13 mouse cellular contexts compared by ENCODE assay signal in the genomic region with DNA sequence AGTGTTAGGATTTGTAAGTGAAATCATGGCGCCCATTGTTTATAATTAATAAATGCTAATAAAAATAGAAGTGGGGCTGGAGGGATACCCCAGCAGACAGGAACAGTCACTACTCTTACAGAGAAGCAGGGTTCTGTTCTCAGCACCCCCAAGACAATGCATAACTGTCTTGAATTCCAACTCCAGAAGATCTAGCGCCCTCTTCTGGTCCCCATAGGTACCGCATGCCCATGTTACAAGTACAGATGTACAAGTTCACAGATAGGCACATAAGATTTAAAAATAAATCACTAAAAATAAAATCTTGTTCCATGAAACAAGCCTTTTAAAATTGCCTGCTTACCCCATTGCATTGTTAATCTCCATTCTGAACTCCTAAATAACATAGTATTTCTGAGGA.
A peak's percentile ranks its signal among the peaks of the same experiment; 100 is the strongest.
DNase-seq lines count a peak whose midpoint lies in the region; ATAC-seq and TF ChIP-seq lines count a peak whose summit lies in the region.
"Had no signal": no experiment of that assay in that cellular context is flagged by ENCODE, and none has a peak within 500 bp of the region (broad histone marks: within the 10 kb centered on the region; RNA-seq: fewer than 3 reads in every experiment).

No protein-coding gene starts in this region.

- H3K27ac ChIP-seq in layer of hippocampus, adult 2 months = no peak overlapping the region
- H3K27ac ChIP-seq: limb, embryonic 12.5 days; midbrain, embryonic 10.5 days had no signal

- peak; percentile 65 for TF ChIP-seq CTCF in layer of hippocampus, adult 2 months (conservative IDR thresholded peaks at IDR 0.05)

- DNase-seq in CD4-positive, CD25-positive, alpha-beta regulatory T cell, adult 2 months (ENCODE audit: low read depth, low spot score) = peak; percentile 66
- no peak for DNase-seq in layer of hippocampus, adult 2 months (ENCODE audit: low spot score in 2 of 2)
- no peak for DNase-seq in layer of hippocampus, postnatal 10 days (ENCODE audit: low spot score in 2 of 2)
- DNase-seq in CD4-positive helper T cell, adult 2 months (ENCODE audit: low read depth, low spot score) = peak; percentile 41
- peak; percentile 24 for DNase-seq in c-Kit-positive CD71-positive TER-119-positive erythroid progenitor cells, embryonic 14.5 days (ENCODE audit: low spot score)
- no peak for DNase-seq in retina, embryonic 14.5 days (ENCODE audit: low spot score)
- DNase-seq: adrenal gland, postnatal 25 days; cerebellum, postnatal 36 days; right cerebral cortex, postnatal 25 days had no signal

- H3K4me3 ChIP-seq in layer of hippocampus, adult 2 months = no peak overlapping the region
- H3K4me3 ChIP-seq: limb, embryonic 12.5 days; midbrain, embryonic 10.5 days had no signal

- ATAC-seq in CD4-positive, CD25-positive, alpha-beta regulatory T cell, adult 4 months = no peak
- ATAC-seq in erythroid progenitor cell, adult 5-6 weeks (replicated peaks; ENCODE audit: low FRiP score, poor library complexity, severe bottlenecking) = no peak

Comparison
In these comparisons a context has a peak if more than half of its experiments do, and no peak if none do; other contexts are left out.
1. DNase-seq: peak in CD4-positive, CD25-positive, alpha-beta regulatory T cell, adult 2 months (single experiment), CD4-positive helper T cell, adult 2 months (single experiment) and c-Kit-positive CD71-positive TER-119-positive erythroid progenitor cells, embryonic 14.5 days (single experiment); none in layer of hippocampus, adult 2 months (0 of 2), layer of hippocampus, postnatal 10 days (0 of 2) and retina, embryonic 14.5 days (single experiment).